Mouse (Mus musculus): Measurements from ENCODE around the gene Map3k20. TPM values are rescaled to one million over a fixed set of nuclear protein-coding genes. Genes with fewer than 3 reads are reported as not detected.
A peak's percentile ranks its signal among the peaks of the same experiment; 100 is the strongest.

Gene Map3k20
- polyA plus RNA-seq, 1 experiment from 2014 or later = 5.9 TPM

DNA sequence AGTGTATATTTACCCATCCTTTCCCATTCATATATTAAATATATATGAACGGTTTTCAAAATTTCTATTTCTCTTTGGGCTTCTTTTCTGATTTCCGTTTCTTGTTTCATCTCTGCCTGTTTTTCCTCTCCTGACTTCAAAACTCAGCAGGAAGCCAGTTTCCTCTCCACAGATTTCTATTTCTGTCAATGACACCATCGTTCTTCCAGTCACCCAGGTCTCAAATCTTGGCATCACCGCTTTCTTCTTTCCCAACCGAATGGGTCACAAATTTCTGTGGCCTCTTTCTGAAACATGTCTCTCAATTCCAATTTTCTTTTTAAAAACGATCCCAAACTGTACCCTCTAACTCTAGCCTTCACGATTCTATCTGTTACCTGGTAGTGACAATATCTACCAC, 748 bp upstream of the Map3k20 start:
- ATAC-seq = no peak
- no peaks in the 10 kb centered on the region for H3K36me3 ChIP-seq (ENCODE audit: poor library complexity, severe bottlenecking)
- H3K27ac ChIP-seq = no peak overlapping the region
- peaks cover 14% of the 10 kb centered on the region for H3K4me1 ChIP-seq
- H3K9ac ChIP-seq = no peak overlapping the region
- H3K27me3 ChIP-seq = peaks cover 12% of the 10 kb centered on the region; the same call in 1 of the 2 replicates
- H3K4me2 ChIP-seq = no peak overlapping the region
- no peaks in the 10 kb centered on the region for H3K9me3 ChIP-seq (replicated peaks)
- WGBS = 74% methylated on average over 7 of the region's 7 CpGs
- H3K4me3 ChIP-seq = no peak overlapping the region

DNA sequence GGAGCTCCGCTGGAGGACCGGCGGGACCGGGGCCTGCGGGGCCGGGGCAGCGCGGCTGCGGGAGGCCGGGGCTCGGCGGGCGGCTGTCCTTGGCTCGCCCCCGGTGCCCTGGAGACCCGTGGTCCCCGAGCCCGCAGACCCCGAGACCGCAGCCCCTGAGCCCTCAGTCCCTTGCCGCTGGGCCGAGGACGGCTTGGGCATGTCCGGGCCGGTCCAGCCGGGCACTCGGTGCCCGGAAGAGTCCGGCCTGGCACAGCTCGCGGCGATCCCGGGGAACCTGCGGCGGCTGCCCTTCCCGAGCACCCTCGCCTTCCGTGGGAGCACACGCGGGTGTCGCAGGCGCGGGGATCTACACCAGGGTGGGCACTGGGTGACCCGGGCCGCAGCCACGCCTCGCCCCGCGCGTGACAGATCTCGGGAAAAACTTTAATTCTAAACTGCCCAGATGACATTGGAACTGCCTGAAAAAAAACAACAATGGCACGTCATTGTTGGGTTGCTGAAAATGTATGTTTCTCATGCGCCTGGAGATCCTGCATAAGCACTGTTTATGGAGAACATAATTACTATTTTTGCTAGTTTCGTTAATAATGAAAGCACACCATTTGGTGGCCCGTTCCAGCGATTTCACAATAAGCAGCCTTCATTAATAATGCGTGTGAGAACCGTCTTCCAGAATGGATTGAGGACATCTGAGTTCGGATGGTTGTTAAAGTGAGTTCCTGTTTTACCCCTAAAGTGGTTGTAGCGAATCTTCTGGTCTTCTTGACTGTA, 638 bp downstream of the Map3k20 start:
- Histone ChIP-seq H3K27ac (no peak overlapping the region), H3K4me1 (peaks cover 14% of the 10 kb centered on the region), H3K4me2 (peak overlapping the region; percentile 95), H3K9ac (peak overlapping the region; percentile 84), H3K36me3 (ENCODE audit: poor library complexity, severe bottlenecking) (no peaks in the 10 kb centered on the region), H3K9me3 (replicated peaks) (no peaks in the 10 kb centered on the region), H3K4me3 (peak overlapping the region; percentile 78), H3K27me3 (peaks cover 12% of the 10 kb centered on the region; the same call in 1 of the 2 replicates)
- under 1% methylated on average over 52 of the region's 60 CpGs for WGBS
- ATAC-seq = peak; percentile 73

DNA sequence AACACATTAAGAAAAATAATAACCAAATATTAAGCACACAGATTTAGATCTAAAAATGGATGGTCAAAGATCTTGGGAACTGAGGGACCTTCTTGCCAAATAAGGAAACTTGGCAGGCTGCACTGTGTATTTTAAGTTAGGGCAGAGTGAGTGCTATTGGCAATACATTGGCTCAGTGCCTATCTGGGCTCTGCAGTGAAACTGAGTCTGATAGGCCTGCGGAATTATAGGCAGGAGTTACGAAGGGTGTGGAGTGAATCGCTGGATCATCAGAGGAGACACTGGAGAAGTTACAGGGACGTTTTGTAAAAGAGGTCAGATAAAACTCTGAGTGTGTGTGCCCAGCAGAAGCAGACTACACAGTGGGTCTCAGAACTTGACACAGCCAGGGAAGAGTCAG, 1.7 kb downstream of the Map3k20 start:
- 65% methylated on average over 4 of the region's 4 CpGs for WGBS
- Histone ChIP-seq H3K4me2 (no peak overlapping the region), H3K27me3 (peaks cover 10% of the 10 kb centered on the region; the same call in 1 of the 2 replicates), H3K27ac (no peak overlapping the region), H3K9me3 (replicated peaks) (no peaks in the 10 kb centered on the region), H3K4me1 (peaks cover 14% of the 10 kb centered on the region), H3K4me3 (no peak overlapping the region), H3K36me3 (ENCODE audit: poor library complexity, severe bottlenecking) (no peaks in the 10 kb centered on the region), H3K9ac (no peak overlapping the region)
- ATAC-seq = no peak

DNA sequence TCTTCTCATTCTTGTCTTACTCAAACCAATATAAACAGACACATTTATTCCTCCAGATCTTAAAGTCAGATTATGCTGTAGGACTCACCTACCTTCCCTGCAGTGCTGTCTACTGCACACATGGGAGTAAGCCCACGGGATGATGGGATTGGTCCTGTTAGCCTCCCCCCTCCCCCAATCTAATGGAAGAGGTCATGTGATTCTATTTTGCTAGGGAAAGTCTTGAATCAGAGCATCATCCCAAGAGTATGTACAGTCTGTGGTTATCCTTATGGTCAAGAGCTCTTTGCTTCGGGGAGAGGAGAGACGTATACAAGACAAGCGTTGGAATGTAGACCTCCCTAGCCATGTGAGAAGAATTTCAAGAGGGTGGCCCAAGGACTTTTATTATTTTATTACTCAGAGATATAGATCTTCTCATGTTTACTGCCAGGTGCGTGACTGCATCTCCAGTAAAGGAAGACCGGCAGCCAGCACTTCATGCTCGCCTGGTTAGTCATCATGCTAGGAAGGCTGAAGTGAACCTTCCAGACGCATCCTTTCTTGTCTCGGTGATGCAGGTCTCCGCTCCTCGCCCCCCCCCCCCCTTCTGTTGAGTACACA, 3.6 kb downstream of the Map3k20 start:
- Histone ChIP-seq H3K27ac (no peak overlapping the region), H3K9me3 (replicated peaks) (no peaks in the 10 kb centered on the region), H3K9ac (no peak overlapping the region), H3K4me2 (no peak overlapping the region), H3K4me1 (peaks cover 14% of the 10 kb centered on the region), H3K27me3 (peaks cover 9% of the 10 kb centered on the region; the same call in 1 of the 2 replicates), H3K36me3 (ENCODE audit: poor library complexity, severe bottlenecking) (no peaks in the 10 kb centered on the region), H3K4me3 (no peak overlapping the region)
- 92% methylated on average over 11 of the region's 11 CpGs for WGBS
- ATAC-seq = no peak

DNA sequence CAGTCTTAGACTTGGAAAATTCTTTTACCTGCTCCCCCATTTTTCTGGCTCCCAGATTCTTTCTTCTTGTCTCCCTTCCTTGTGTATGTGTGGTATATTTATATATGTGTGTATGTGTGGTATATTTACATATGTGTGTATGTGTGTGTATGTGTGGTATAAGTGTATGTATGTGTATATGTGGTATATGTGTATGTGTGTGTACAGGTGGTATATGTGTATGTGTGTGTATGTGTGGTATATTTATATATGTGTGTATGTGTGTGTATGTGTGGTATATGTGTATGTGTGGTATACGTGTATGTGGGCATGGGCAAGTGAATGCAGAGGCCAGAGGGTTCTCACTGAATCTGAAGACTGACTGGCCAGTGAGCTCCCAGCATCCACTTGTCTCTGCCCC, 5.7 kb downstream of the Map3k20 start:
- Histone ChIP-seq H3K9me3 (replicated peaks) (no peaks in the 10 kb centered on the region), H3K36me3 (ENCODE audit: poor library complexity, severe bottlenecking) (no peaks in the 10 kb centered on the region), H3K4me2 (no peak overlapping the region), H3K27me3 (peaks cover 4% of the 10 kb centered on the region; the same call in 1 of the 2 replicates), H3K27ac (no peak overlapping the region), H3K4me3 (no peak overlapping the region), H3K4me1 (peaks cover 9% of the 10 kb centered on the region; the same call in 1 of the 2 replicates), H3K9ac (no peak overlapping the region)
- no peak for ATAC-seq
- WGBS = 74% methylated on average over 1 of the region's 1 CpGs

DNA sequence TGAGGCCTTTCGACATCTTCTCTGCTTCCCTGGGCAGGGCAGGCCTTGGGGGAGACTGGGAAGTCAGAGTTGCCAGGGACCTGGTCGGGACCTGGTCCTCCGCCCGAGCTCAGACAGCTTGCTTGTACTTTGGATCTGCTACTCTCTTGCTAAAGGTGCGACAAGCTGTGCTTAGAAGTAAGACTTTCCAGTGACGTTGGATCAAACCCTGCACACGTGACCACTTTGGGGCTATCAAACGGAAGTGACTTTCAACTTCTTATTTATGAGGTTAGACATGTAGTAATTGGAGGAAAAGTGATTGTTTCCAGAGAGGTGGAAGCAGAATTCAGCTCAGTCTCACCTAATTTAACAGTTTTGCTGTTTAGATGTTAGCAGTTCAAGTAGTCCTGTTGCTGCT, 7.1 kb downstream of the Map3k20 start:
- no peak overlapping the region for H3K9ac ChIP-seq
- no peak overlapping the region for H3K27ac ChIP-seq
- H3K36me3 ChIP-seq (ENCODE audit: poor library complexity, severe bottlenecking) = no peaks in the 10 kb centered on the region
- no peaks in the 10 kb centered on the region for H3K9me3 ChIP-seq (replicated peaks)
- WGBS = 88% methylated on average over 8 of the region's 8 CpGs
- H3K27me3 ChIP-seq = no peaks in the 10 kb centered on the region
- H3K4me1 ChIP-seq = peaks cover 3% of the 10 kb centered on the region; the same call in 1 of the 2 replicates
- H3K4me2 ChIP-seq = no peak overlapping the region
- no peak for ATAC-seq
- H3K4me3 ChIP-seq = no peak overlapping the region

DNA sequence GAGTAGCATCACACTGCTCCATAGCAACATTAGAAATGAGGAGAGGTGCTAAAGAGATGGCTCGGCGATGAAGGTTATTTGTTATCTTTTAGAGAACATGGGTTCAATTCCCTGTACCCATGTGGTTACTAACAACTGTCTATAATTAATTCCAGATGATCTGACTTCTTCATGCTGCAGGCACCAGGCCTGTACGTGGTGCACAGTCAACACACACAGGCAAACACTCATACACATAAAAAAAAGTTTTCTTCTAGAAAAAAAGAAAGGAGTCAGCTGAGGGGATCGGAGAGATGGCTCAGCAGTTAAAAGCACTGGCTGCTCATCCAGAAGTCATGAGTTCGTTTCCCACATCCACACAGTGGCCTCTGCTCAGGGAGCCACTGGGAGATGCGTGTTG, 9.6 kb downstream of the Map3k20 start:
- no peak for ATAC-seq
- no peaks in the 10 kb centered on the region for H3K4me1 ChIP-seq
- 94% methylated on average over 6 of the region's 6 CpGs for WGBS
- no peaks in the 10 kb centered on the region for H3K9me3 ChIP-seq (replicated peaks)
- H3K27ac ChIP-seq = no peak overlapping the region
- no peaks in the 10 kb centered on the region for H3K27me3 ChIP-seq
- H3K9ac ChIP-seq = no peak overlapping the region
- H3K4me2 ChIP-seq = no peak overlapping the region
- H3K36me3 ChIP-seq (ENCODE audit: poor library complexity, severe bottlenecking) = no peaks in the 10 kb centered on the region
- no peak overlapping the region for H3K4me3 ChIP-seq

DNA sequence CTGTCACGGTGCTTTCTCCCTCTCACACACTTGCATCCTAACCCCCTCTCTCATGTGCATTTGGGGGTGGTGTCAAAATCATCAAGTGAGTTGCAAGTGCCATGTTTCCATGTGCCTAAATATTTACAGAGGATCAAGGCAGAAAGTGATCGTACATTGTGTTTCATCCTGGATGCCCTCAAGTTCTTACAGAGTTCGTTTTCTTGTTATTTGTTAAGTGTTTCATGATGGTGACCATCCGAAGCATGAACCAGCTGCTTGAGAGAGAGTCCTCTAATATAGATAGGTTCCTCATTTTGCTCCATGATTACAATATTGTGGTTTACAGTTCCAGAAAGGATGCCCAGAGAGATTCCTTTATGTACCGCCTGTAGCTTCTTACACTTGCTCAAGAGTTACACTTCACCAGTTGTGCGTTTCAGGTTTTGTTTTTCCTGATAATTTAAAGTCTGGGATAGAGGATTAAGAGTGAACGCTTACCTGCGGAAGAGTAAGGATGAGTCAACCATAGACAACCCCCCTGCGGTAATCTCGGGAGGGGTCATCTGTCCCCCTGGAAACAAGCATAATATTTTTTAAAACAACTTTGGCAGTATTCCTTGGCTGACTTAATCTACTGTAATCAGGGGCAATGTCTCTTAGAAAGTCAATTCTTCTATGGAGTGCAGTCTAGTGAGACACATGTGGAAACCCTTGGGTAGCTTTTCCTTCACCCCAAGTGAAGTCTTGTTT, 11.7 kb downstream of the Map3k20 start:
- no peaks in the 10 kb centered on the region for H3K4me1 ChIP-seq
- no peak overlapping the region for H3K27ac ChIP-seq
- no peaks in the 10 kb centered on the region for H3K36me3 ChIP-seq (ENCODE audit: poor library complexity, severe bottlenecking)
- H3K9ac ChIP-seq = no peak overlapping the region
- H3K4me2 ChIP-seq = no peak overlapping the region
- H3K4me3 ChIP-seq = no peak overlapping the region
- no peaks in the 10 kb centered on the region for H3K9me3 ChIP-seq (replicated peaks)
- WGBS = 94% methylated on average over 10 of the region's 10 CpGs
- no peaks in the 10 kb centered on the region for H3K27me3 ChIP-seq
- no peak for ATAC-seq

DNA sequence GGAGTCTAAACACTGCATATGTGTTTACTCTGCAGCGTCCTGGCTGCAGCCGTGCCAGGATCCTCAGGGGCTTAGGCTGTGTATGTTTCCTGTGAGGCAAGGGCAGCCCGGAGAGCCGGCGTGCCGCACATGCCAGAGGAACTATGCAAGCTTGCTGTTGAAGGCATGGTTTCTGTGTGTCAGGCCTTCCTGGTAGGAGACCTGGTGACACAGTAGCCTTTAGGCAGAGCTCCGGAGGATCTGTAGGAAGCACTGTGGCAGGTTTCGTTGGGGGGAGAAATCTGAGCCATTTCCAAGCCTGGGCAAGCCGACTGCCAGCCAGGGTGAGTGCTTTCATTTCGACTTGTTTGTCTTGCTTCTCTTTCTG, 12.3 kb downstream of the Map3k20 start:
- H3K9me3 ChIP-seq (replicated peaks) = no peaks in the 10 kb centered on the region
- H3K9ac ChIP-seq = no peak overlapping the region
- no peak overlapping the region for H3K4me3 ChIP-seq
- no peaks in the 10 kb centered on the region for H3K4me1 ChIP-seq
- H3K27ac ChIP-seq = no peak overlapping the region
- 84% methylated on average over 10 of the region's 10 CpGs for WGBS
- no peak overlapping the region for H3K4me2 ChIP-seq
- H3K27me3 ChIP-seq = no peaks in the 10 kb centered on the region
- H3K36me3 ChIP-seq (ENCODE audit: poor library complexity, severe bottlenecking) = no peaks in the 10 kb centered on the region
- no peak for ATAC-seq

DNA sequence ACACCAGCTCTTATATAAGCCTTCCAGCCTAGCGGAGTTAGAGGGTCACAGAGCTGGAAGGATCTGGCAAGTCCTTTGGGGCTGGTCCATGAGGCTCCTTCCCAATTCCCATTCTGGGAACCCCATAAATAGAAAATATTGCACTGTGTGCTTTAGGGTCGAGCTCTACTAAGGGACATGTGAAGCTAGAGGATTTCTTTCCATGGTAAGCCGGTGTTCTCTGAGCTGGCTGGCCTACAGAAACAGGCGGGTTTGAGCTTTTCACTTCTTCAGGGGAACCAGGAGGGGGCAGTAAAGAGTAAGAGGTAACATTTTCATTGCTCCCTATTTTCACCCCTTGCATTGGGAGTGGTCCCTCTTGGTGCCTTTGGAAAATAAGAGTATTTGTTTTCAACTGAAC, 13.0 kb downstream of the Map3k20 start:
- H3K27me3 ChIP-seq = no peaks in the 10 kb centered on the region
- H3K4me3 ChIP-seq = no peak overlapping the region
- H3K4me2 ChIP-seq = no peak overlapping the region
- no peaks in the 10 kb centered on the region for H3K9me3 ChIP-seq (replicated peaks)
- no peaks in the 10 kb centered on the region for H3K36me3 ChIP-seq (ENCODE audit: poor library complexity, severe bottlenecking)
- no peaks in the 10 kb centered on the region for H3K4me1 ChIP-seq
- WGBS = 60% methylated on average over 4 of the region's 4 CpGs
- H3K9ac ChIP-seq = no peak overlapping the region
- no peak for ATAC-seq
- no peak overlapping the region for H3K27ac ChIP-seq

DNA sequence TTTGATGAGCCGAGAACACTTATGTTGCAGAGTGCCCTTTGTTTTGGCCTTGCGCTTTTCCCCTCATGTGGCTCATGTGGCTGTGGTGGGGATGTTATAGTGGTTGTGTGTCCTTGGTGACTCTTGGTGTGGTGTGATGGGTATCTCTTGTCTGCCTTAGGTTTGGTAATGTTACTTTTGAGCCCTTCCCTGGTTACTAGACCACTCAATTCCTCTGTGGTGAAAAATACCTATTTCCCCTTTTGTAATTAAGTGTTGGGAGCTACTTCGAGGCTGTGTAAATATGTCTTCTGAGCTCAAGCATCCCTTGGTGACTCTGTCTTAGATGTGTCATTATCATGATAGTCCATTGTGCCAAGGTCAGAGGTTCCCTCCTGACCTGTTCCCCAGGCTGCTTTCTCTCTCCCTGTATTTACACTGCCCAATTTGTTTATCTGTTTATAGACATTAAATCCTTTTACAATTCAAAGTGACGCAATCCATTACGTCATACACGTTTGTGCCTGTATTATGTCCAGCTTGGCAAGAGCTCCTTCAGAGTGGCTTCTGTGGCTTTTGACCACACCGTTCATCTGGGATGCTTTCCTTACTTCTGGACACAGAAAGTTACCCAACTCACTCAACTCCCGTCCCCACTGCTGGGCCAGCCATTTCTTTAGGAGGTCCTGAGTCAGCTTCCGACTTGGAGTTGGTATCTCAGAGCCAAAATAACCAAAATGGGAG, 15.9 kb downstream of the Map3k20 start:
- WGBS = 88% methylated on average over 9 of the region's 9 CpGs
- H3K9ac ChIP-seq = no peak overlapping the region
- H3K4me2 ChIP-seq = no peak overlapping the region
- no peak overlapping the region for H3K27ac ChIP-seq
- no peaks in the 10 kb centered on the region for H3K9me3 ChIP-seq (replicated peaks)
- no peaks in the 10 kb centered on the region for H3K27me3 ChIP-seq
- no peak for ATAC-seq
- no peaks in the 10 kb centered on the region for H3K4me1 ChIP-seq
- no peaks in the 10 kb centered on the region for H3K36me3 ChIP-seq (ENCODE audit: poor library complexity, severe bottlenecking)
- no peak overlapping the region for H3K4me3 ChIP-seq

DNA sequence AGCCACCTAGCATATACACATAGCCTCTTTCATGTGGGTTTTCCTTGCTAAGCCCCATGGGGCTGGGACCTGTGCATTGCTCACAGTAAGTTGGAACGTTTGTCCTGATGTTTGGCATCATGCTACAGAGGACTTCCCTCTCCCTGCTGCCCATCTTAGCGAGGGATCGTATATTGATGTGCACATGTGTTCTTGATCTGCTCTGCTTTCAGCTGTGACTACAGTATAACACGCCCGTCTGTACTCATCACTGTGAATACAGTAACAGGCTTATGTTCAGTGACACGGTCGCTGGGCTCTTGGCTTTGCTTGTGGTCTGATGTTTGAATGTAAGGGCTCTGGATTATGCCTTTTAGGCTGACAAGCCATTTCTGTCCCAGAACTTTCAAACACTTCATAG, 20.3 kb downstream of the Map3k20 start:
- Histone ChIP-seq H3K4me3 (no peak overlapping the region), H3K4me2 (no peak overlapping the region), H3K4me1 (peaks cover 4% of the 10 kb centered on the region; the same call in 1 of the 2 replicates), H3K27ac (no peak overlapping the region), H3K9me3 (replicated peaks) (no peaks in the 10 kb centered on the region), H3K27me3 (no peaks in the 10 kb centered on the region), H3K9ac (no peak overlapping the region), H3K36me3 (ENCODE audit: poor library complexity, severe bottlenecking) (no peaks in the 10 kb centered on the region)
- WGBS = 93% methylated on average over 7 of the region's 7 CpGs
- no peak for ATAC-seq
